Mouse (Mus musculus): ENCODE measurements around the gene Lrmp.

DNA sequence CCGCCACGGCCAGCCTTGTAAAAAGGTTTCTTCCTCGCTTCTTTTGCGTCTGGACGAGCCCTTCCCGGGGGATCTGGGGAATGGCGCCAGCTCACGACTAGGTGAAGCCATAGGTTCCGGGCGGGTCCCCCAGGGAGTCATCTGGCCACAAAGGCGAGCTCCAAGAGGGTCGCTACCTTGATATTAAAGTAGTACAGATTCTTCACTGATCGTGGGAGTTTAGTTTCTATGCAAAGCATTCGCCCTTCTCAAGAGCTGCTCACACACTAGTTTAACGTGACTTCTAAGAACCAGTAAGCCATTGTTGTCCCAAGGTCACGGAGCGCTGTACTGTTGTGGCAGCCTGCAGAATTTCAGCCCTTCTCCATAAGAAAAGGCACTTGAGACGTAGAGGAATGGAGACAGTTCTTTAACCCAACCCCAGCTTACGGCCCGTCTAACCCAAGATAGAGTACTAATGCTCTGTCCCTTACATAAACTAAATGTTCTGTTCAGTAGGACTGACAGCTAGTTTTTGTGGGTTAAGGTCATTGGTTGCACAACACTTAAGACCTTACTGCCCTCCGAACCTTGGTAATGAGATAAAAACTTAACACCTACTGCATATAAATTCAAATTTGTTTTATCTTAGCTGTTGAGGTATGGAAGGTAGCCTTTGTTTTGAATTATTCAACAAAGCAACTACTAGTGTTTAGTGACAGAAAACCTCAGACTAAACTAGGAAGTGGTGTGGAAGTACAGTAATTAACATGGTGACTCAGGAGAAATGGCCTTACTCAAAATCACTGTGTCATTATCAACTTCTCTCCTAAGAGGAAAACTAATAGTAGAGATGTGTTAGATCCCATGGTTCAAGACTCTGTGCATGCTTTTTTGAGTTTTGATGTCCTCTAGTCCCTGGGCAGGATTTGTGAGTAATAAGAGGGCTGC lies 96.2 kb downstream of the Lrmp start:
- TF ChIP-seq CTCF (IDR thresholded peaks at IDR 0.05; ENCODE audit: insufficient read depth, low read length) (no peak), POLR2A (IDR thresholded peaks at IDR 0.05; ENCODE audit: borderline replicate concordance, extremely low read depth, low read depth, low read length) (no peak)

All from lung, adult 2 months (tissue).